Mouse (Mus musculus) cerebellum, adult (tissue): Measurements from ENCODE around the gene Gstm5.
"Not testable (repeated sequence)": the region's sequence is repeated elsewhere in the genome, so short reads cannot be mapped to it uniquely, and the experiment has no call there.

Experiments
- ATAC-seq: cut with Nextera tagmentation; 2 replicates; pipeline ENCODE4 v1.9.2; 2017; ENCODE audit warnings: mild to moderate bottlenecking, moderate library complexity, mixed read lengths; ENCODE audit not compliant: insufficient number of reproducible peaks, low FRiP score, low TSS enrichment

The Gstm5 gene

DNA sequence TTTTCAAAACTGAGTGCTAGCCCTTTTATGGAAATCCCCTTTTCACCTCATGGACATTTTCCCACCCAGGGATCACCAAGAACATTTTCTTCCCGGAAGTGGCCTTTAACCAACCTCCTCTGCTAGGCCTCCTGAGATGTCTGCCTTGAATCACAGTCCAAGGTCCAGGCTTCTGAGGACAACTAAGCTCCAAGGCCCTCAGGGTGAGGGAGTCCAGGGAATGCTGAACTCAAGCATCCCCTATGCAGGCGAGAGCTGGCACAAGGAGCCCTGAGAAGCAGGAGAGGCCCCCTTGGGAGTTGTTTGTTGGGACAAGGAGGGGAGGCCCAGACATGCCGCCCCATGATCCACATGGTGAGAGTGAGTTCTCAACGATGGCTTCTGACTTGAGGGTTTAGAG, 25.7 kb upstream of the Gstm5 start:
- no peak for ATAC-seq

DNA sequence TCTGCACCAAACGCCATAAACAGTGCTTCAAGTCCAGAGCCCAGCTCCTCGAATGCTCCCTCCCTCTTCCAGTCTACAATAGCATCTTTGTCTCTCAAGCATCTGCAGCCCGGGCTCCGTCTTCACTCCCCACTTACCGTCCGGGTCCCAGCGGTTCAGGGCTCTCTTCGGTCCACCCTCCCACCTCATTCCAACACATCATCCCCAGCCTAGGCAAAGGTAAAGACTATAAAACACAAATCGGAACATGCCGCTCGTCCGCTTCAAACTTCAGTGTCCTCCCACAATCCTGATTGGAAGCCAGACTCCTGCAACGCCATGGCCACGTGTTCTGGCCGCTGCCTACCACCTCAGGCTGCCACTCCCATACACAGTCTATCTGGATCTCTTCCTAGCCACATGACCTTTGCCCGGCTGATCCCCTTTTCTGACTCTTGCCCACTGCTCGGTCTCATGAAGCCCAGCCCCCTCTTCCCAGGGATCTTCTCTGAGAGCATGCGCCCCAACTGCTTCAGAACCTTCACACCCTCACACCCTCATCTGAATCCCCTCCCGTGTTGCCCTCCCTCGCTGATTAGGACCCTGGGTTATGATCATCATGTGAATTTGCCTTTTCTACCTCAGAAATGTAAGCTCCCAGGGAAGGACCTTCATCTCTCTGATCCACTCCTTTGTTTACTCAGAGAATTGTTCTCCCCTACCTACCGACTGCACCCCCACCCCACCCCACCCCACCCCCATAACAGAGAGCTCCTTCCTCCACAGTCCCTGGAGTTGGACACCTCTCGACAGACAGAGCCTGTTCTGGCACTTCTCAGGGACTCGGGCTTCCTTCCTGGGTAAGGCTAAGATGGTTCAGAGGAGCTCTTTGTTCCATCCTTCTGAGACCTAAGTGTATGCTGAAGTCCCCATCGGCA, 22.0 kb upstream of the Gstm5 start:
- ATAC-seq, result no peak

DNA sequence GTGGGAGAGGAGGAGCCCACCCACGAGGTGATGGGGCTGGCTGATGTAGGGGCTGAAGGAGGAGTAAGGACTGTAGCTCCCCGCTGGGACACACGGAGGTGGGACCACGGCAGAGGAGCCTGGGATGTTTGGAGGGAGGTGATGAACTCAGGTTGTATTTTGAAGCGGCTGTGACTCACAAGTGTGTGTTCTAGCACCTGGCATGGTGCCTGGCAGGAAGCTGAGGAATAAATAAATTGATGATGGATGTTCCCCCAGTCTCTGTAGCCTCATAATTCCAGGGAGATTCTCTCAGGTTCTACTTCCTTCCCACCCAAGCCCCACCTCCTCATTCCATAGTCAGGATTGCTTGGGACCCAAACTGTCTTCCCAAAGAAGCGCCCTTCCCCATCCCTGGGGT, 20.4 kb upstream of the Gstm5 start:
- ATAC-seq, result no peak

DNA sequence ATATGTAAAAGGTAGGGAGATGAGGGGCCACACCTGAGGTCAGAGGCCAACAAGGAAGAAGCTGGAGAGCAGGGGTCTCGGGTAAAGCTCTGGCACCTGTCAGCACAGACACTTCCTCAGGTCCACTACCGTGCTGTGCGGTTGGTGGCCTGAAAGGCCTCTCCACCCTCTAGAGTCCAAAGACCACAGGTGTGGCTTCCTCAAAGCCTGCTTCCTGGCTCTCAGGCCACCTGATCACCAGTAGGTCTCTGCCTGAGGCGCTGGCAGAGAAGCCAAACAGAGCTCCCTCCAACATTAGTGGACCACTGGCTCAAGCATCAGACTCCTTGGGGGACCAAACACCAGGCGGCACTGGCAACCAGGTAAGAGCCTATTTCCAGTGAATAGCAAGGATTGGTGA, 18.6 kb upstream of the Gstm5 start, which contains the start of gene Eps8l3:
TSS of gene Eps8l3 (plus strand) at position 225 of the 400 bp plus-strand sequence.
- no peak for ATAC-seq

DNA sequence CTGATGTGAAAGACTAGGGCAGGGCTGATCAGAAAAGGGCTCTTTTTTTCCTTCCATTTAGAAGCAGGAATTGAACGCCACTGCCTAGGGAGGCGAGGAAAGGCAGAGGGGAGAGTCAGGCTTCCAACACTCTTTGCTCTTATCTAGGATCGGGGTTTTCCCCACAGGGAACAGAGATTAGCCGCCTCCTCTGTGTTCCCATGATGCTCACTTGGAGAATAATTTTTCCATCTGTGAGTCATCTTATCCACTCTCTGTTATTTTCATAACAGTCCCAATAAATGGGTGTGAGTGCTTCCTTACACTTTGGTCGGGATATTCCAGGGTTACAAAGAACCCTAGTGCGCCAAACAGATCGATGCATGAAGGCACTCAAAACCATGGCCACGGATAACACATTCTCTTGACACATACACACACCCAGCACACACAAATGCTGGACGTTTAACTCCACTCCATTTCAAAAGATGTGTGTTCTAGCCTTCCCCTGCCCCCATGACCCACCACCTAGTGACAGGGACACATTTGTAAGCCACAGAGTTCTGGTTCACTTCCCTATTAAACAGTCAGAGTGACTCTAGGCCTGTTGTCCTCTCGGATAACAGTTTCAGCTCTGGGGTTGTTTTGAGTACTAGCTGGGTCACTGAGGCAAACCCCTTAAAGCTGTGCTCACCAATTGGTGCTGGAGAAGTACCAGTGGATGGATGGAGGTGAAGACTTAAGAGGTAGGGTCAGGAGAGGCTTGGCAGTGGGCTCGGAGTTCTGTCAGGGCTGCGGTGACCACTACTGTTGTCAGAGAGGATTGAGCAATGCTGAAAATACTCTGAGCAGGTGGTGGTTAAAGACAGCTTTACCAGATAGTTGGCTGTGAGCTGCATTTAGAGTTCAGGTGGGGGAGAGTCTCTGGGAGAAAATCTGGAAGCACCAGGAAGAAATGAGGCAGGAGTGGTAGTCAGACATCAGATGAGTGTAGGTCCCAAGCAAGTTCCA, 17.6 kb upstream of the Gstm5 start:
- no peak for ATAC-seq

DNA sequence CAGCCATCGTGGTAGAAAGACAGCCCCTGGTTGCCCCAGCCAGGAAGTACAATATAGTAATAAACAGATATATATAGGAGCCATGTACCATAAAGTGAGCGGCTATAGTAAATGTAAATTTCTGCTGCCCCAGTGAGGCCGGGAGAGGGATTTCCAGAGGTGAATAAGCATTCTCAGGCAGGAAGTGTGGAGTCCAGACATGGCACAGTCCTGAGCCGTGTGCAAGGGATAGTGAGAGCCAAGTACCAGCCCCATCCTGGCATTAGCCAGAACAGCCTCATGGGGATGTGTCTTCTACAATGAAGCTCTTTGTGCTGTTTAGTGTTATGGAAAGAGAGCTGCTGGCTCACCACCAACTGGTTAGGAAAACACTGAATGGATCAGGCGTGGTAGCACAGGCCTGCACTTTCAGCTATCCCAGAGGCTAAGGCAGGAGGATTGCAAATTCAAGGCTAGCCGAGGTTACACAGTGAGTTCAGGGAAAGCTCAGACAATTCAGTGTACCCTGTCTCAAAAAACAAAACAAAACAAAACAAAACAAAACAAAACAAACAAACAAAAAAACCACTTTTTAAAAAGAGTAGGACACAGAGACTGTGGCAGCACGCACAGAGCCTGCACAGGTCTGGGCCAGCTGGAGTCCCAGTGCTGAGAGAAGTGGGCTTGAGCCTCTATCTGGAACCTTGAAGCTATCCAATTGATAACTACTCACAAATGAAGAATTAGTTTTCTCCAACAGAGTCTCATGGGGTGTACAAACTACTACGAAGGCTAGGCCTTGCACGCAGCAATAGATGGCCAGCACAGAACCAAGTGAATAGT, 7.7 kb upstream of the Gstm5 start:
- peak; percentile 52; the same call in 1 of the 2 replicates for ATAC-seq

DNA sequence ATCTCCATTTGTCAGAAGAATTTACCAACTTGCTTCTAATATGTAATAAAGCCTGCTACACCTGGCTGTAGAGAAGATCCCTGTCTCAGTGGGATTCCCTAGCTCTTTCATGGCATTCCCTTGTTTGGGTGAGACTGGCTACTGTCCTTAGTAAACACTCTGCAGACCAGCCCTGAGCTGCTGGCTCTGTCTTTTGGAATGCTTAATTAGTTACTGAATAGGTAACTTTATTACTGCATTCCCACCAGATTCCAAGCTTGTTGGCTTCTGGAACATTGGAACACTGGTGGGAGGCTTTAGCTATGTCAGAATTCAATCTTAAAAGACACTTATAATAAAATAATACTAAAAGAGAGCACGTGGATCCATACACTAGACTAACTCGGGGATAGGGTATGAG, 6.4 kb upstream of the Gstm5 start:
- not testable (repeated sequence) for ATAC-seq

DNA sequence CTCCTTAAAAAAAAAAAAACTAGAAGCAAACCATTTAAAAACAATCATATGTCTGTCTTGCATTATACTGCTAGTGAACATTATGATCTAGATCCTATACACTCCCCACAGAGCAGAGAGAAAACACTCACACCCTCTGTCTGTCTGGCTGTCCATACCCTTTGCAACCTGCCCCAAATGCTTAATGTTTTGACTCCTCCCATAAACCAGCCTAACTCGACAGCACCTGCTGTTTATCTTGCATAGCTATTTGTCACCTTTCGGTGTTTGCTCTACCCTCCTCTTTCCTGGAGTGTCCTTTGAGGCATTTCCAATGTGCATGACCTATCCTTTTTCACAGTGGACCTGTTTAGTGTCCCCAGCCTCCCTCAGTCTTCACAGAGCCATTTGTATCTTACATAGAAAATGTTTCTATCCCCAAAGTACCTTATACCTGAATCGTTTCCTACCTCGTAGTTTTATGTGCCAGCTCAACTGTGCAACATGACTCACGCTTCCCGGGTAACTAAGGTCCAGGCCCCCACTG, 364 bp upstream of the Gstm5 start:
- no peak for ATAC-seq

DNA sequence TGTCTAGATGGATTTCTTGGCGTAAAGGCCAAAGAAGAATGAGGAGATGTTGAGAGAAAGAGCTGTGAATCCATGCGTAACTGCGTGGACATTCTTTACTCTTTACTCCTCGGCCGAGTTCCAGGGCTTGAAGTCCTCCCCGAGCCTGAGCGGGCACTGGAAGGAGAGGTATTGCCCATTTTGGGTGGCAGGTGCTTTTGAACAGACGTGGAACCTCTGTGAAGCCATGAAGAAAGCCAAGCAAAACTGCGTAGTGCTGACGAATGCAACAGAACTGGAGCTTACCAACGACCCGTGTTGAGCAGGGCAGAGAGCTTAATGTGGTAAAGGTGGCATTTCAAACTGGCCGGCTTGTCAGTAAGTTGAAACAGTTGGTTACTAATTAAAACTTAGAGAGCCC, 3.1 kb downstream of the Gstm5 start:
- no peak for ATAC-seq

DNA sequence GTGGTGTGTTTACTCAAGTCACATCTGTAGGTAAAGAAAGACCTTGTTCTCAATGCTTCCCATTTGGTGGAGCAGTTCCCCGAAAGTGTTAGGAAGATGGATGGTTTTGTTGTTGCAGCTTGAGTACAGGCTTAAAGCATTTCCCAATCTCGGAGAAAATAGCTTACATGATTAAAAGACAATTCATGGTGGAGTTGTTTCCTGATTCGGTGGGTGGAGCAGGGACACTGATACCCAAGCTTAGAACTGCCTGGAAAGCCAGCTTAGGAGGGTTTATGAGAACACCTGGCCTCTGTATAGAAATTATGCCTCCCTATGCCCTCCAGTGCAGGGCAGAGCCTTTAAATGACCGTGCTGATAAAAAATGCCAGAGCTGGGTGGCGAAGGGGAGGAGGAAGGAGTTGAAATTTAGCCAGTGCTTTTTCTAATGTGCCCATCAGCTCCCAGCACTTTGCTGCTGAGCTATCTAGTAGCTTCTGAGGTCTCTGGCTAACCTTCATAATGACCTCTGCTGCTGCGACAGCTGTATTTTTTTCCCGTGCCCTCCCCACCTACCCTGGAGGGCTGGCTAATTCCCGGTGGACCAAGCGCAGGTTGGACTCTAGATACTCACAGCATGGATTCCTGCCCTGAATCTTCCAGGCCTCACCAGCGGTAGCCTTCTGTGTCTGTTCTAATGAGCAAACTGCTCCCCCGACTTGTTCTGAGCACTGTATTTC, 5.5 kb downstream of the Gstm5 start:
- no peak for ATAC-seq

DNA sequence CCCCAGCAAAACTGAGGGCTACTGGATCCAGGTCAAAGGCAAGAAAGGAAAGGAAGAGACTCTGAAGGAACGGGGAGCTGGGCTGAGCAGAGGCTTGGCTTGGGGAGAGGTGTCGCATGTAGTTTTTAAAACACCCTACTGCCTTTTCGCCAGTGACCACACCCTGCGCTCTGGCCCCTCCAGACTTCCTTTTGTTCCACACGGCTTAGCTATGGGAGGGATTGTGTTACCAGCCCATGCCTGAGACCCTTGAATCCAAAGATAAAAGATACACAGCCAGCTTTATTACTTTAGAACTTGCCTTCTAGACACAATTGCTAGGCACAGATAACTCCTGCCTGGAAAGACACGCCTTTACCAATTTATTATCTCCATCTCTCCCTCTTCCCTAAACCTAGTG, 10.3 kb downstream of the Gstm5 start:
- no peak for ATAC-seq

DNA sequence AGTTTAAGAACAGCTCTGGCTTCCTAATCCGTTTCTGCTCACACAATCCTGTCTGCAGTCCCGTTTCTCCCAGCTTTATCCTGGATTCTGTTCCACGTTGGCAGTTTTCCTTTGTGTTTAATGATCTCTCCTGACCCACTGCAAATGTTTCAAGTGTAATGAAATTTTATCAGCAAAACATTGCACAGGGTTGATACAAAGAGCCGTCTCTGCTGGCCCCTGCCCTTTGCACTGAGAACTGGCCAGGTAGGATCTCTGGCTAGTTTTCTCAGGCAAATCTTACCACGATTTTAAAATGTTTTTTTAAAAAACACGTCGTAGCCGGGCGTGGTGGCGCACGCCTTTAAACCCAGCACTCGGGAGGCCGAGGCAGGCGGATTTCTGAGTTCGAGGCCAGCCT, 21.1 kb downstream of the Gstm5 start:
- ATAC-seq, result no peak

DNA sequence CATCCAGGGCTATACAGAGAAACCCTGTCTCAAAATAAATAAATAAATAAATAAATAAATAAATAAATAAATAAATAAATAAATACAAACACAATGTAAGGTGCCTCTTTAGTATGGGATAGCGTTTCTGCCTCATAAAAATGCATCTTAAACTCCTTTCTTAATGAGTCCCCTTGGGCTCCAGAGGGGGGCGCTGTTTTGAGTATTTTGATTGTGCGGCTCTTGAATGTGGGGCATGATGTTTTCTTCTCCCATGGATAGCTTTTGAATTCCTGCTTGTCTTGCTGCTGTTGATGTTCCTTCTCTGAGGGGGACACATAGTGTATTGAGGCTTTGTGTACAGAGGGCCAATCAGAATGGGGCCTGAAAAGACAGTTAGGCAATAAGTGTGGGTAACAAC, 21.5 kb downstream of the Gstm5 start:
- ATAC-seq, result no peak

DNA sequence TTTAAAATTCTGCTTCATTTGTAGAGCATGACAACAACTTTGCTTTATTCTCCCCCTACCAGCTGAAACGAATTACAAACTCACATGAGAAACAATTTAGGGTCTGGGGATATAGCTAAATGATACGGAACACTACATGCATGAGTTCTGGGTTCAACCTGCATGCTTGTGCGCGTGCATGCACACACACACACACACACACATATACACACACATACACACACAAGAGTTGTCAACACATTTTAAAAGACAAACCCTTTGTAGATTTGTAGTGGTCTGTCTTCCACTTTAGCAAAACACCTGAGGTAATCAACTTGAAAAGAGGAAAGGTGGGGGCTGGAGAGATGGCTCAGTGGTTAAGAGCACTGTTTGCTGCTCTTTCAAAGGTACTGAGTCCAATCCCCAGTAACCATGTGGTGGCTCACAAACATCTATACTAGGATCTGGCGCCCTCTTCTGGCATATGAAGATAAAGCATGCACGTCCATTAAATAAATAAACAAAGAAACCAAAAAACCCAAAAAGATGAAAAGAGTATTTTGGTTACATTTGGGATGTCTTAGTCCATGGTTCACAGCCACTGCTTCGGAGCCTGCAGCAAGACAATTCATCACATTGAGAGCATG, 22.3 kb downstream of the Gstm5 start:
- peak; percentile 45 for ATAC-seq

DNA sequence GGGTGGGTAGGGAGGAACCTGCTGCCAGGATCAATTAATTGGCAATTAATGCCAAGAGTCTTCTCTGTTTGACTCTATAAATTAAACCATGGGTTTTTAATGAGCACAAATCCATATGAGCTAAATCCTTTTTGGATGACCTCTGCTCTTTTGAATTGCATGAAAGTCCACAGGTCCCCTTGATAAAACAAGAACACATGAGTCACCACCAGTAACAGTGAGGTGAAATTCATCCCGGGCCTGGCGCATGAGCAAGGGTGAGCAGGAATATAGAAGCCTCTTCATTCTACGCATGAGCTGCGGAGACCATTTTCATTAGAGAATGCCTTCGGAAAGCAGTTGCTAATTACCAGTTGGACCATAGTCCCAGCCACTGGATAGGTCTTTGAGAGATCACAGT, 24.7 kb downstream of the Gstm5 start:
- no peak for ATAC-seq

DNA sequence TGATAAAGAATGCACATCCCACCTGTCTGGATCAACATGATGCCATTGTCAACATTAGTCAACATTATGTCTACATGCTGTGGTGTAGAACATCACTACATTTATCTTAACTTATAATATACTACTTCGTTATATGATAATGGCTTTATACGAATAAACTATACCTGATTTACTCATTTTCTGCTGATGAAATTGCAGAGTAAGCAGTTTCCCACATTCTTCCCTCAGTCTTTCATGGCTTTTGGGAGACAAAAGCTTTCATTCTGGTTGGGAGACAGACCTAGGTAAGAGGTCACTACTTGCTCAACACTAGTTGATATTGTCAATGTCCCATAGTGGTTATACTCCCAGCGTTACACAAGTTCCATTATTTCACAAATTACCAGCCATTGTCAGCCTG, 29.7 kb downstream of the Gstm5 start:
- ATAC-seq, result no peak

DNA sequence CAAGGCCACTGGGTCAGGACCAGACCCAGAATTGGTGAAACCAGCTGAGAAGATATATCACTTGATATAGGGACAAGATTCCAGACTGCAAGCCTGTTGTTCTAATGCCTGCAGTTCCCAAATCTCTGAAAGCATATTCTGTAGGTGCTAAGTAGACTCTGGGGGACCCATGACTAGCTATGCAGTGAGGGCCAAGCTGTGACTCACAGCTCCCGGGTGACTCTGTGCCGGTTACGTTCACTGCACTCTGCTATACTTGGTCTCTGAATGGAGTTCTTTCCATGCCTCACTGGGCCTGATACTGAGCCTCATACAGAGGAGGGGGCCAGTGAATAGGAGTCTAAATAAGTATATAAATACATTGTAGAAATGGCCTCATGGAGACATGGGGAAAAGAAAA, 32.2 kb downstream of the Gstm5 start:
- ATAC-seq, result no peak

DNA sequence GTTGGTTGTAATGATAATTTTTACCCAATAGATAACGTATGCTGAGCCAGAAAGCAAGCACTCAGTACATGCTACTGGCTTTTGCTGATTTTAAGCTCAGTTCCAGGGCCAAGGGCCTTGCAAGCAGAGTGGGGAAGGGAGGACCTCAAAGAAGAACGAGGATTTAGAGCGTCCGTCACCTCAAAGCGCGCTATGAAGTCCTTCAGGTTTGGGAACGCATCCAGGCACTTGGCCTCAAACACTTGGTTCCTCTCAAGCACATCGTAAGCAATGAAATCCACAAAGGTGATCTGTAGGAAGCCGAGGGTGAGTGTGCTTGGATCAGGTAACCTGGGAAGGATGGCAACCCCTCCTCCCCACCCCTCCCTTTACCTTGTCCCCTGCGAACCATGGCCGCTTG, 33.1 kb downstream of the Gstm5 start:
- ATAC-seq, result no peak

DNA sequence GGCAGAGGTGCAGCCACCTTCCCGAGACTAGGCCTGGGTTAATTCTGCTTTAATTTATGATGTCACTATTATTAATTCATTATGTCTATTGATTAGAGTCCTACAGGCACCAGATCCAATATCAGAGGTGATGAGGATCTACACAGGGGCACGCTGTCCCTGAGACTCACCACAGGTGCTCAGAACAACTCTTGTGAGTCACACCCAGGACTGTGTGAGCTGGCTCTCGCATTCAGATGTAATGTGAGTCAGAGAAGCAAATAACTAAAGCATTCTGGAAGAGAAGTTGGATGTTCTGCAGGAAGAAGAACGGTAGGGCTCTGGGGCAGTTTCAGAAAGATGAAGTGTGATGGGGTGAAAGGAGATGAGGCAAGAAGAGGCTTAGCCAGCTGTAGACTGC, 33.6 kb downstream of the Gstm5 start:
- no peak for ATAC-seq
